Mouse (Mus musculus) CH12.LX (cell line): ENCODE results near the gene Dhrs7b. TPM values are rescaled to one million over a fixed set of nuclear protein-coding genes. Genes with fewer than 3 reads are reported as not detected.

Experiments used
- DNase-seq: peaks from one replicate; pipeline ENCODE4 v3.0.0-alpha.2; 2013; ENCODE audit errors: extremely low read depth
- H3K27ac ChIP-seq: 2 replicates; pipeline ENCODE4 v1.5.1; 2012; ENCODE audit warnings: low read depth, mild to moderate bottlenecking, control low read depth, moderate library complexity; ENCODE audit not compliant: insufficient read depth
- H3K27me3 ChIP-seq: replicated peaks from 2 replicates; pipeline ENCODE3; 2012; ENCODE audit warnings: inconsistent platforms
- H3K36me3 ChIP-seq, 2 experiments: replicated peaks in 1 of 2; 2 replicates each; pipeline versions ENCODE3 to v1.6.1; 2012; ENCODE audit warnings: inconsistent platforms in 1 of 2, low read length in 1 of 2, mild to moderate bottlenecking in 1 of 2, mixed read lengths in 1 of 2, moderate library complexity in 1 of 2; ENCODE audit not compliant: control insufficient read depth in 1 of 2, insufficient read depth in 1 of 2
- H3K4me1 ChIP-seq, 2 experiments: 2 replicates each; pipeline ENCODE4 v1.6.1; 2012; ENCODE audit warnings: inconsistent platforms in 1 of 2, moderate library complexity in 1 of 2; ENCODE audit not compliant: insufficient read depth in 2 of 2, control insufficient read depth in 1 of 2
- H3K4me2 ChIP-seq: 2 replicates; pipeline ENCODE4 v1.6.1; 2012; ENCODE audit warnings: low read depth, mild to moderate bottlenecking, control low read depth; ENCODE audit not compliant: poor library complexity, insufficient read depth, severe bottlenecking
- H3K4me3 ChIP-seq, 3 experiments: fragments of 150-350 bp in 1 of 3; sonication (generic) in 1 of 3; replicated peaks in 1 of 3; 2 replicates each; pipeline versions ENCODE3 to v1.5.1; 2011 to 2012; ENCODE audit warnings: low read depth in 2 of 3, low read length in 2 of 3, mild to moderate bottlenecking in 2 of 3, moderate library complexity in 2 of 3, control low read depth in 1 of 3, improper control_type of control experiment in 1 of 3, inconsistent platforms in 1 of 3, mixed read lengths in 1 of 3; ENCODE audit not compliant: poor library complexity in 1 of 3
- H3K79me2 ChIP-seq: replicated peaks from 2 replicates; pipeline ENCODE4 v1.6.1; 2012; ENCODE audit warnings: mild to moderate bottlenecking, moderate library complexity; ENCODE audit not compliant: control insufficient read depth, poor library complexity, insufficient read depth, severe bottlenecking; ENCODE audit errors: extremely low read depth
- H3K9ac ChIP-seq: 2 replicates; pipeline ENCODE4 v1.6.1; 2012; ENCODE audit warnings: low read depth, mild to moderate bottlenecking, control low read depth, moderate library complexity; ENCODE audit not compliant: insufficient read depth
- H3K9me3 ChIP-seq: replicated peaks from 2 replicates; pipeline ENCODE3; 2012; ENCODE audit warnings: low read length, inconsistent platforms, mixed read lengths
- BHLHE40 ChIP-seq: IDR thresholded peaks from 2 replicates; pipeline ENCODE4 v1.6.1; 2011; ENCODE audit warnings: mild to moderate bottlenecking, low read depth, low read length, improper control_type of control experiment
- CHD1 ChIP-seq: IDR thresholded peaks from 2 replicates; pipeline ENCODE4 v1.6.1; 2012; ENCODE audit warnings: low read depth, low read length, improper control_type of control experiment, inconsistent platforms
- CTCF ChIP-seq, 2 experiments: IDR thresholded peaks in 1 of 2; conservative IDR thresholded peaks in 1 of 2; 2 replicates each; pipeline ENCODE4 v1.5.1; 2011 to 2012; ENCODE audit warnings: low read depth in 2 of 2, low read length in 2 of 2, improper control_type of control experiment in 1 of 2, inconsistent platforms in 1 of 2, mild to moderate bottlenecking in 1 of 2, moderate library complexity in 1 of 2
- E2F4 ChIP-seq: IDR thresholded peaks from 2 replicates; pipeline ENCODE4 v1.6.1; 2011; ENCODE audit warnings: low read depth, low read length, improper control_type of control experiment; ENCODE audit not compliant: insufficient replicate concordance
- ETS1 ChIP-seq: conservative IDR thresholded peaks from 2 replicates; pipeline ENCODE4 v1.6.1; 2012; ENCODE audit warnings: low read depth, mild to moderate bottlenecking, inconsistent platforms, low read length, improper control_type of control experiment, moderate library complexity
- GABPA ChIP-seq: IDR thresholded peaks from 2 replicates; pipeline ENCODE4 v1.6.1; 2012; ENCODE audit warnings: low read depth, low read length, improper control_type of control experiment, inconsistent platforms; ENCODE audit not compliant: insufficient replicate concordance
- HCFC1 ChIP-seq: IDR thresholded peaks from 2 replicates; pipeline ENCODE4 v1.6.1; 2012; ENCODE audit warnings: low read depth, mild to moderate bottlenecking, inconsistent platforms, low read length, improper control_type of control experiment
- KAT2A ChIP-seq: IDR thresholded peaks from 2 replicates; pipeline ENCODE4 v1.6.1; 2012; ENCODE audit warnings: low read length, improper control_type of control experiment, inconsistent platforms; ENCODE audit not compliant: insufficient replicate concordance
- MAFK ChIP-seq: IDR thresholded peaks from 2 replicates; pipeline ENCODE4 v1.6.1; 2011; ENCODE audit warnings: low read length, improper control_type of control experiment; ENCODE audit not compliant: insufficient replicate concordance
- MAX ChIP-seq: IDR thresholded peaks from 2 replicates; pipeline ENCODE4 v1.6.1; 2011; ENCODE audit warnings: low read length, improper control_type of control experiment
- MXI1 ChIP-seq: IDR thresholded peaks from 2 replicates; pipeline ENCODE4 v1.6.1; 2011; ENCODE audit warnings: mild to moderate bottlenecking, low read depth, low read length, improper control_type of control experiment
- NRF1 ChIP-seq: IDR thresholded peaks from 2 replicates; pipeline ENCODE4 v1.6.1; 2014; ENCODE audit warnings: low read depth, mild to moderate bottlenecking, inconsistent platforms, low read length, improper control_type of control experiment, moderate library complexity
- POLR2A ChIP-seq: IDR thresholded peaks from 2 replicates; pipeline ENCODE4 v1.6.1; 2011; ENCODE audit warnings: low read depth, mild to moderate bottlenecking, improper control_type of control experiment, low read length
- POLR2AphosphoS2 ChIP-seq: IDR thresholded peaks from 2 replicates; pipeline ENCODE4 v1.6.1; 2011; ENCODE audit warnings: low read depth, low read length, improper control_type of control experiment
- RAD21 ChIP-seq: IDR thresholded peaks from 2 replicates; pipeline ENCODE4 v1.6.1; 2011; ENCODE audit warnings: low read depth, mild to moderate bottlenecking, low read length, improper control_type of control experiment, moderate library complexity
- SMC3 ChIP-seq: IDR thresholded peaks from 2 replicates; pipeline ENCODE4 v1.6.1; 2011; ENCODE audit warnings: low read depth, low read length, improper control_type of control experiment
- TBP ChIP-seq: conservative IDR thresholded peaks from 2 replicates; pipeline ENCODE4 v1.6.1; 2011; ENCODE audit warnings: low read depth, low read length, improper control_type of control experiment
- ZC3H11A ChIP-seq: IDR thresholded peaks from 2 replicates; pipeline ENCODE4 v1.6.1; 2012; ENCODE audit warnings: low read depth, mild to moderate bottlenecking, inconsistent platforms, low read length, improper control_type of control experiment
- ZMIZ1 ChIP-seq: IDR thresholded peaks from 2 replicates; pipeline ENCODE4 v1.6.1; 2012; ENCODE audit warnings: low read depth, mild to moderate bottlenecking, inconsistent platforms, low read length, improper control_type of control experiment
- dilution Hi-C: fragments of 300-500 bp; cut with MboI; formaldehyde crosslinking; loops from 2 replicates; pipeline ENCODE4 v1.14.3; 2020; ENCODE audit warnings: low sequenced_read_pairs; ENCODE audit not compliant: extremely low pct_unique_long_range_greater_than_20kb, extremely low pct_ligation_motif_present
- in situ Hi-C: fragments of 300-500 bp; cut with MboI; formaldehyde crosslinking; loops from 3 replicates; pipeline ENCODE4 v1.14.3; 2019; ENCODE audit warnings: low sequenced_read_pairs, low pct_ligation_motif_present, low pct_unique_long_range_greater_than_20kb, mixed read lengths
- polyA plus RNA-seq: library from polyadenylated mRNA; unstranded; fragments of >175 nt; gene quantifications from 2 replicates; pipeline ENCODE4 v1.2.1, GENCODE M21; 2012; ENCODE audit warnings: low read depth; ENCODE audit not compliant: insufficient read length
- total RNA-seq, 2 experiments: library from RNA; depleted of rRNA; stranded (reverse); fragments of 300-350 nt in 1 of 2; fragments of >200 nt in 1 of 2; gene quantifications; 2 replicates each; pipeline ENCODE4 v1.2.3; 2012 to 2014

Gene Dhrs7b
- total and polyA plus RNA-seq, 3 experiments, result 43.3 to 63.5 (median 59.2) TPM

DNA sequence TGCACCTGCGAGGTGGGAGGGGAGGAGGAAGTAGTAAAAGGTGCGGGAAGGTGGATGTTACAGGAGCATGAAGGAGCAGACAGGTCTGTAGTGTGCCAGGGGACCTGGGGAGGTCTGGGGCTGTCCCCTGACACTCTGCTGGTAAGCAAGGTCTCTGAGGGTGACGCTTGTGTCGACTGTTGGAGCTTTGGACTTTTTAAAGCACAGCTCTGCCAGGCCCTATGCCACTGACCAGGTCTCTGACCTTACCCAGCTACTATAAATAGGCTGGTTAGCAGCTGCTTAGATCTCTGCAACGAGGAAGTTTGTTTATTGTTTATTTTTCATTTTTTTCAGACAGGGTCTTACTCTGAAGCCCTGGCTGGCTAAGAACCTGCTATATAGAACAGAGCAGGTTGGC lies 15.0 kb downstream of the Dhrs7b start:
- Histone ChIP-seq H3K4me2 (no peak overlapping the region), H3K4me1 (peaks cover 4 to 25% of the 10 kb centered on the region in 2 experiments; a peak in 3 of 4 replicates), H3K27ac (no peak overlapping the region)
- TF ChIP-seq ETS1 (no peak), NRF1 (no peak), SMC3 (no peak), GABPA (no peak), TBP (no peak), CTCF (conservative IDR thresholded peaks at IDR 0.05 in 1 of 2, IDR thresholded peaks at IDR 0.05 in 1 of 2; ENCODE audit: low read depth in 2 of 2, low read length in 2 of 2) (no peak), RAD21 (no peak), MAX (no peak), MXI1 (no peak), MAFK (no peak), ZC3H11A (no peak), CHD1 (no peak), ZMIZ1 (no peak), POLR2AphosphoS2 (no peak)
- TF ChIP-seq, all 38 proteins: peak for 0
- in situ Hi-C loops, result no loop called here
- Histone ChIP-seq H3K27me3 (no peaks in the 10 kb centered on the region), H3K9ac (no peak overlapping the region), H3K79me2 (peaks cover 5% of the 10 kb centered on the region; the same call in 1 of the 2 replicates), H3K9me3 (no peaks in the 10 kb centered on the region), H3K4me3 (no peak overlapping the region), H3K36me3 (peaks cover 43 to 85% of the 10 kb centered on the region in 2 experiments)
- dilution Hi-C loops, result no loop called here
- DNase-seq, result no peak

DNA sequence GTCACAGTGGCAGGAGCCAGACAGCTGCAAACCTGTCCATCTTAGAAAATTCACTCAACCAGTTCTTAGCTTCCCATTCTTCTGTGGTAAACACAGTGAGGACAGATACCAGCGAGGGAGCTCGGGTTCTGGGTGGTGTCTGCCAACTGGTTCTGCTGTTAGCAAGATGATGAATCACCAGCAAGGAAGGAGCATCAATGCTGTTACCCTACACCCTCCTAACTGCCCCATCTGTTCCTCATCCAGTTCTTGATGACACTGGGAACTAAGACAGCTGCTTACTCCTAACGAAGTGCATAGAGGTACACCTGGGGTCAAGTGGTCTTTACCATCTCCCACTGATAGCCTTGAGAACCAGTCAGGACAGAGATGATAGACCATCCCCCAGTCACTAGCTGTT lies 26.2 kb downstream of the Dhrs7b start:
- TF ChIP-seq GABPA, result no peak
- TF ChIP-seq KAT2A, result no peak
- no peak for TF ChIP-seq E2F4
- no peak for TF ChIP-seq HCFC1
- TF ChIP-seq POLR2A, result no peak
- TF ChIP-seq BHLHE40, result no peak
- no peak for TF ChIP-seq TBP
- no peak for TF ChIP-seq ZMIZ1
- no peak for TF ChIP-seq SMC3
- TF ChIP-seq, all 38 proteins: peak for 0
- no peak for DNase-seq
- H3K79me2 ChIP-seq, result no peaks in the 10 kb centered on the region; the same call in 1 of the 2 replicates
- H3K27me3 ChIP-seq, result no peaks in the 10 kb centered on the region
- no peak overlapping the region for H3K9ac ChIP-seq
- dilution Hi-C loops (no loop called here), in situ Hi-C loops (no loop called here)
- H3K4me1 ChIP-seq, result no peaks in the 10 kb centered on the region
- H3K27ac ChIP-seq, result no peak overlapping the region
- no peaks in the 10 kb centered on the region for H3K9me3 ChIP-seq
- no peak overlapping the region for H3K4me2 ChIP-seq
- H3K36me3 ChIP-seq, result peaks cover 74 to 91% of the 10 kb centered on the region in 2 experiments
- H3K4me3 ChIP-seq, result no peak overlapping the region
